Mouse (Mus musculus): ENCODE measurements around the gene Xrn2. TPM values are rescaled to one million over a fixed set of nuclear protein-coding genes. Genes with fewer than 3 reads are reported as not detected.

Gene Xrn2
- 67.4 and 73.3 TPM in 2 replicates for polyA plus RNA-seq (2015; fragmentation: Nextera tagmentation; extraction: Ambion mirVana)

GRCm38 (mm10) chr2:147012623-147013184, at the start of gene Xrn2:
Gene Xrn2 (plus strand): TSS chr2:147012996.
- WGBS, result under 1% methylated on average over 37 of the region's 37 CpGs

GRCm38 (mm10) chr2:146975024-146975423, 37.8 kb upstream of the Xrn2 start:
- Histone ChIP-seq H3K27ac (no peak overlapping the region), H3K27me3 (replicated peaks) (no peaks in the 10 kb centered on the region), H3K4me1 (no peaks in the 10 kb centered on the region), H3K9me3 (no peaks in the 10 kb centered on the region), H3K4me2 (no peak overlapping the region), H3K9ac (no peak overlapping the region), H3K4me3 (no peak overlapping the region), H3K36me3 (replicated peaks) (no peaks in the 10 kb centered on the region)
- 84% methylated on average over 3 of the region's 3 CpGs for WGBS
- ATAC-seq (replicated peaks), result no peak

More at GRCm38 (mm10) chr2:147012623-147013184, at the start of gene Xrn2:
- Histone ChIP-seq H3K27ac (peak within 1 kb of the TSS; percentile 99), H3K4me3 (peak within 1 kb of the TSS; percentile 100), H3K9ac (peak within 1 kb of the TSS; percentile 84), H3K9me3 (no peaks in the 10 kb centered on the region), H3K4me1 (peaks cover 26% of the 10 kb centered on the region), H3K27me3 (replicated peaks) (no peaks in the 10 kb centered on the region), H3K36me3 (replicated peaks) (no peaks in the 10 kb centered on the region), H3K4me2 (peak within 1 kb of the TSS; percentile 55)
- peak; percentile 98 for ATAC-seq (replicated peaks)

- no peaks in the 10 kb centered on the region for H3K36me3 ChIP-seq (replicated peaks)
- H3K27me3 ChIP-seq (replicated peaks), result no peaks in the 10 kb centered on the region
- WGBS, result 70% methylated on average over 3 of the region's 3 CpGs
- no peak overlapping the region for H3K27ac ChIP-seq
- no peak overlapping the region for H3K4me3 ChIP-seq
- no peak overlapping the region for H3K9ac ChIP-seq
- H3K4me1 ChIP-seq, result no peaks in the 10 kb centered on the region
- no peak overlapping the region for H3K4me2 ChIP-seq
- ATAC-seq (replicated peaks), result no peak
- H3K9me3 ChIP-seq, result no peaks in the 10 kb centered on the region
These were observed 37.3 kb upstream of the Xrn2 start for GRCm38 (mm10) chr2:146975453-146976028.

GRCm38 (mm10) chr2:146982786-146983185, 30.0 kb upstream of the Xrn2 start:
- no peak overlapping the region for H3K4me3 ChIP-seq
- H3K36me3 ChIP-seq (replicated peaks), result no peaks in the 10 kb centered on the region
- H3K9me3 ChIP-seq, result no peaks in the 10 kb centered on the region
- no peaks in the 10 kb centered on the region for H3K4me1 ChIP-seq
- H3K4me2 ChIP-seq, result no peak overlapping the region
- no peaks in the 10 kb centered on the region for H3K27me3 ChIP-seq (replicated peaks)
- no peak overlapping the region for H3K9ac ChIP-seq
- ATAC-seq (replicated peaks), result no peak
- 92% methylated on average over 2 of the region's 2 CpGs for WGBS
- H3K27ac ChIP-seq, result no peak overlapping the region

- no peak for ATAC-seq (replicated peaks)
- Histone ChIP-seq H3K36me3 (replicated peaks) (no peaks in the 10 kb centered on the region), H3K27me3 (replicated peaks) (no peaks in the 10 kb centered on the region)
These were observed 28.0 kb upstream of the Xrn2 start for GRCm38 (mm10) chr2:146984831-146985230.

GRCm38 (mm10) chr2:146985807-146986206, 27.0 kb upstream of the Xrn2 start:
- WGBS, result 94% methylated on average over 1 of the region's 1 CpGs
- Histone ChIP-seq H3K4me1 (no peaks in the 10 kb centered on the region), H3K9me3 (no peaks in the 10 kb centered on the region), H3K9ac (no peak overlapping the region), H3K36me3 (replicated peaks) (no peaks in the 10 kb centered on the region), H3K27me3 (replicated peaks) (no peaks in the 10 kb centered on the region), H3K4me3 (no peak overlapping the region), H3K4me2 (no peak overlapping the region), H3K27ac (no peak overlapping the region)
- ATAC-seq (replicated peaks), result no peak

More at GRCm38 (mm10) chr2:146984831-146985230, 28.0 kb upstream of the Xrn2 start:
- Histone ChIP-seq H3K4me3 (no peak overlapping the region), H3K27ac (no peak overlapping the region), H3K4me1 (no peaks in the 10 kb centered on the region), H3K4me2 (no peak overlapping the region), H3K9ac (no peak overlapping the region), H3K9me3 (no peaks in the 10 kb centered on the region)
- 95% methylated on average over 2 of the region's 2 CpGs for WGBS

GRCm38 (mm10) chr2:146986429-146986828, 26.4 kb upstream of the Xrn2 start:
- no peaks in the 10 kb centered on the region for H3K27me3 ChIP-seq (replicated peaks)
- H3K4me2 ChIP-seq, result no peak overlapping the region
- H3K9me3 ChIP-seq, result no peaks in the 10 kb centered on the region
- no peak overlapping the region for H3K27ac ChIP-seq
- no peak for ATAC-seq (replicated peaks)
- no peaks in the 10 kb centered on the region for H3K4me1 ChIP-seq
- no peaks in the 10 kb centered on the region for H3K36me3 ChIP-seq (replicated peaks)
- no peak overlapping the region for H3K9ac ChIP-seq
- H3K4me3 ChIP-seq, result no peak overlapping the region

GRCm38 (mm10) chr2:147007265-147007664, 5.5 kb upstream of the Xrn2 start:
- no peak overlapping the region for H3K4me2 ChIP-seq
- ATAC-seq (replicated peaks), result no peak
- H3K27me3 ChIP-seq (replicated peaks), result no peaks in the 10 kb centered on the region
- H3K4me3 ChIP-seq, result no peak overlapping the region
- H3K4me1 ChIP-seq, result peaks cover 9% of the 10 kb centered on the region
- H3K9me3 ChIP-seq, result no peaks in the 10 kb centered on the region
- no peak overlapping the region for H3K27ac ChIP-seq
- 93% methylated on average over 2 of the region's 2 CpGs for WGBS
- H3K9ac ChIP-seq, result no peak overlapping the region
- H3K36me3 ChIP-seq (replicated peaks), result no peaks in the 10 kb centered on the region

GRCm38 (mm10) chr2:147009084-147009483, 3.7 kb upstream of the Xrn2 start:
- H3K9me3 ChIP-seq, result no peaks in the 10 kb centered on the region
- no peak overlapping the region for H3K9ac ChIP-seq
- no peaks in the 10 kb centered on the region for H3K36me3 ChIP-seq (replicated peaks)

GRCm38 (mm10) chr2:147010141-147010540, 2.7 kb upstream of the Xrn2 start:
- Histone ChIP-seq H3K4me2 (no peak overlapping the region), H3K9ac (no peak overlapping the region), H3K36me3 (replicated peaks) (no peaks in the 10 kb centered on the region), H3K4me3 (no peak overlapping the region), H3K27ac (no peak overlapping the region), H3K9me3 (no peaks in the 10 kb centered on the region), H3K27me3 (replicated peaks) (no peaks in the 10 kb centered on the region), H3K4me1 (peaks cover 24% of the 10 kb centered on the region)
- 96% methylated on average over 4 of the region's 4 CpGs for WGBS
- ATAC-seq (replicated peaks), result no peak

More at GRCm38 (mm10) chr2:147009084-147009483, 3.7 kb upstream of the Xrn2 start:
- H3K4me1 ChIP-seq, result peaks cover 14% of the 10 kb centered on the region
- ATAC-seq (replicated peaks), result no peak
- H3K4me3 ChIP-seq, result no peak overlapping the region
- H3K27me3 ChIP-seq (replicated peaks), result no peaks in the 10 kb centered on the region
- H3K27ac ChIP-seq, result no peak overlapping the region
- no peak overlapping the region for H3K4me2 ChIP-seq

GRCm38 (mm10) chr2:147010952-147011351, 1.8 kb upstream of the Xrn2 start:
- H3K36me3 ChIP-seq (replicated peaks), result no peaks in the 10 kb centered on the region
- no peaks in the 10 kb centered on the region for H3K9me3 ChIP-seq
- H3K4me2 ChIP-seq, result no peak overlapping the region
- H3K4me1 ChIP-seq, result peaks cover 26% of the 10 kb centered on the region
- no peak overlapping the region for H3K27ac ChIP-seq
- H3K27me3 ChIP-seq (replicated peaks), result no peaks in the 10 kb centered on the region
- no peak for ATAC-seq (replicated peaks)
- H3K9ac ChIP-seq, result no peak overlapping the region
- 96% methylated on average over 9 of the region's 9 CpGs for WGBS
- H3K4me3 ChIP-seq, result no peak overlapping the region

- H3K9me3 ChIP-seq, result no peaks in the 10 kb centered on the region
These were observed 1.2 kb upstream of the Xrn2 start for GRCm38 (mm10) chr2:147011474-147012140.

More at GRCm38 (mm10) chr2:147011474-147012140, 1.2 kb upstream of the Xrn2 start:
- peak overlapping the region; percentile 84 for H3K9ac ChIP-seq
- 76% methylated on average over 3 of the region's 3 CpGs for WGBS
- peak overlapping the region; percentile 55 for H3K4me2 ChIP-seq
- no peaks in the 10 kb centered on the region for H3K27me3 ChIP-seq (replicated peaks)
- peak overlapping the region; percentile 100 for H3K4me3 ChIP-seq
- ATAC-seq (replicated peaks), result no peak
- H3K36me3 ChIP-seq (replicated peaks), result no peaks in the 10 kb centered on the region
- H3K4me1 ChIP-seq, result peaks cover 26% of the 10 kb centered on the region
- peak overlapping the region; percentile 99 for H3K27ac ChIP-seq

Measured in midbrain, embryonic 15.5 days (tissue).